Comparison of ENCODE assay signal across 29 mouse cellular contexts in genomic region chr10:37407487-37407886, GRCm38 (mm10).
"Had no signal": no experiment of that assay in that cellular context is flagged by ENCODE, and none has a peak within 500 bp of the region (broad histone marks: within the 10 kb centered on the region; RNA-seq: fewer than 3 reads in every experiment).

No protein-coding gene starts in this region.

- H3K27me3 ChIP-seq: heart, embryonic 12.5 days; heart, embryonic 13.5 days; heart, embryonic 15.5 days; hindbrain, embryonic 12.5 days; hindbrain, embryonic 13.5 days; hindbrain, embryonic 15.5 days; intestine, embryonic 15.5 days; kidney, embryonic 15.5 days had no signal

- DNase-seq: heart, postnatal 10 days; heart, postnatal 14 days; heart, postnatal 36 days; heart, postnatal 4 days; kidney, adult 11 months; kidney, adult 18-20 months; kidney, adult 2 months; kidney, adult 8-10 months; kidney, adult 9 months; kidney, postnatal 10 days; kidney, postnatal 14 days; kidney, postnatal 25 days; kidney, postnatal 36 days; kidney, postnatal 4 days; layer of hippocampus, adult 9-11 months; layer of hippocampus, postnatal 36 days had no signal

- H3K4me3 ChIP-seq: heart, embryonic 10.5 days; heart, embryonic 12.5 days; heart, embryonic 13.5 days; heart, embryonic 15.5 days; hindbrain, embryonic 10.5 days; hindbrain, embryonic 12.5 days; hindbrain, embryonic 13.5 days; hindbrain, embryonic 15.5 days; intestine, embryonic 15.5 days; kidney, embryonic 15.5 days; layer of hippocampus, adult 2 months had no signal

- H3K4me2 ChIP-seq: heart, embryonic 11.5 days; heart, embryonic 12.5 days; heart, embryonic 13.5 days; heart, embryonic 15.5 days; hindbrain, embryonic 12.5 days; hindbrain, embryonic 13.5 days; hindbrain, embryonic 14.5 days; hindbrain, embryonic 15.5 days; intestine, embryonic 15.5 days; kidney, embryonic 15.5 days had no signal

- H3K36me3 ChIP-seq: heart, embryonic 10.5 days; heart, embryonic 12.5 days; heart, embryonic 13.5 days; heart, embryonic 15.5 days; hindbrain, embryonic 10.5 days; hindbrain, embryonic 12.5 days; hindbrain, embryonic 13.5 days; hindbrain, embryonic 15.5 days; intestine, embryonic 15.5 days; kidney, embryonic 15.5 days had no signal
